Mouse (Mus musculus) brain, embryonic 14.5 days (tissue): Measurements from ENCODE around the gene Tspan10. TPM values are rescaled to one million over a fixed set of nuclear protein-coding genes. Genes with fewer than 3 reads are reported as not detected.
A peak's percentile ranks its signal among the peaks of the same experiment; 100 is the strongest.

Experiments
- DNase-seq: peaks from one replicate; pipeline ENCODE4 v3.0.0-alpha.2; 2011; ENCODE audit warnings: low read depth
- CTCF ChIP-seq: fragments of 200-500 bp; IDR thresholded peaks from 2 replicates; pipeline ENCODE4 v1.5.1; 2012; ENCODE audit warnings: inconsistent platforms, mild to moderate bottlenecking, moderate library complexity, borderline replicate concordance; ENCODE audit not compliant: insufficient read depth, insufficient read length; ENCODE audit errors: extremely low read depth
- POLR2A ChIP-seq: fragments of 200-500 bp; IDR thresholded peaks from 2 replicates; pipeline ENCODE4 v1.6.1; 2012; ENCODE audit warnings: mild to moderate bottlenecking, inconsistent platforms, borderline replicate concordance; ENCODE audit not compliant: poor library complexity, insufficient read depth, insufficient read length, severe bottlenecking; ENCODE audit errors: extremely low read depth
- polyA plus RNA-seq: library from polyadenylated mRNA; depleted of rRNA; stranded (reverse); fragments of >200 nt; gene quantifications from 2 replicates; pipeline ENCODE4 v1.2.3, GENCODE M21; 2012

Tspan10 gene
- polyA plus RNA-seq, 1 experiment: 0.04 TPM

GRCm38 (mm10) chr11:120463536-120463935 is 21.1 kb downstream of the Tspan10 start:
- TF ChIP-seq POLR2A (no peak), CTCF (no peak)
- no peak for DNase-seq

GRCm38 (mm10) chr11:120464365-120464764 is 21.9 kb downstream of the Tspan10 start:
- TF ChIP-seq CTCF (no peak), POLR2A (no peak)
- no peak for DNase-seq

DNA sequence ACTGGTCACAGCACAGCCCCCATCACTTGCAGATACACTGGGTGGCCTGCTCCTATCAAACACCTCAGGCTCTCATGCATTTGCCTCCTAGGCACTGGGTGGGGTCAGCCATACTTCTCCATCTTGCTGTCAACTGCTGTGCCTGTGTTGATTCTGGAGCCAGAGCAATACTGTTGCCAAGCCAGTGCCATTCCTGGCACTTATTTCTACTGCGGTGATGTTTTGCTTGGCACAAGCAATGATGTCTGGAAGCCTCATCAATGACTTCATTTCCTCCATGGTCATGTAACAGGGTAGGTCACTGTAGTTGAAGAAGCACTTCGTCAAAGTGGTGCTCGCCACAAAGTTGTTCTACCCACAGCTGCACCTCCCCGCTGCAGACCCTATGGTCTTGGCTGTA is 23.1 kb downstream of the Tspan10 start:
- TF ChIP-seq CTCF (no peak), POLR2A (no peak)
- no peak for DNase-seq

GRCm38 (mm10) chr11:120467051-120467735 is 24.7 kb downstream of the Tspan10 start, which contains the start of gene Arl16:
Arl16 (minus strand) TSS chr11:120467607.
- DNase-seq: peak; percentile 100
- TF ChIP-seq POLR2A: peak; percentile 92; the same call in 1 of the 2 replicates
- TF ChIP-seq CTCF: no peak

DNA sequence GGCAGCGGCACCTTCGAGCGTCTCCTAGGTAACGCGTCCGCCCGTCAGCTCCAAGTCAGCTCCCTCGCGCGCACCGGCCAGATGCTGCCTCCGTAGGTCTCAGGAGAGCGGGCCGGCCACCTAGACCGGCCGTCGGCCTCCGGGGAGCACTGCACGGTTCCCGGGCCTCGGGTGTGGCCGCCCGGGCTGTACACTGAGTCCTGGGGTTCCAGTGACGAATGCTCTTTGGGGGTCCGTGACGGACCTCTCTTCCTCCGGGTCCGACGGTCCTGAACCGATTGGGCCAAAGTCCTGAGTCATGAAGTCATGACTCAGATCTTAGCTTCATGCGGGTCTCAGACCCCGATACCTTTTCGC is 25.3 kb downstream of the Tspan10 start:
- no peak for DNase-seq
- TF ChIP-seq CTCF (no peak), POLR2A (no peak)

DNA sequence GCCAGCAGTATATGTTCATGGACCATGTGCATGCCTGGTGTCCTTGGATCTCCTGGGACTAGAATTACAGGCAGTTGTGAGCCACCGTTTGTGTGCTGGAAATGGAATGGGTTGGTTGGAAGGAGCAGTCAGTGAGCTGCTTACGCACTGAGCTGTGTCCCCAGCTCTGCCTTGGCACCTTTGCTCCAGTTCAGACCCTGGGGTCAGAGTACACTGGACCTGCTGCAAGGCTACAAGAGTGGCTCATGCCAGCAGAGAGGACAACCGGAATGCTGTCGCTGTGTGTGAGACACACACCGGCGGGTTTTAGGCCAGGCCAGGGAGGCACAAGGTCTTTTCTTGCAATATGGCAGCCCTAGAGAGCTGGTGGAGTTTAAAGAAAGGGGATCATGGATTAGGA is 29.6 kb downstream of the Tspan10 start:
- no peak for DNase-seq
- TF ChIP-seq POLR2A (no peak), CTCF (no peak)

GRCm38 (mm10) chr11:120483448-120483934 is 41.0 kb downstream of the Tspan10 start:
- TF ChIP-seq POLR2A (no peak), CTCF (no peak)

DNA sequence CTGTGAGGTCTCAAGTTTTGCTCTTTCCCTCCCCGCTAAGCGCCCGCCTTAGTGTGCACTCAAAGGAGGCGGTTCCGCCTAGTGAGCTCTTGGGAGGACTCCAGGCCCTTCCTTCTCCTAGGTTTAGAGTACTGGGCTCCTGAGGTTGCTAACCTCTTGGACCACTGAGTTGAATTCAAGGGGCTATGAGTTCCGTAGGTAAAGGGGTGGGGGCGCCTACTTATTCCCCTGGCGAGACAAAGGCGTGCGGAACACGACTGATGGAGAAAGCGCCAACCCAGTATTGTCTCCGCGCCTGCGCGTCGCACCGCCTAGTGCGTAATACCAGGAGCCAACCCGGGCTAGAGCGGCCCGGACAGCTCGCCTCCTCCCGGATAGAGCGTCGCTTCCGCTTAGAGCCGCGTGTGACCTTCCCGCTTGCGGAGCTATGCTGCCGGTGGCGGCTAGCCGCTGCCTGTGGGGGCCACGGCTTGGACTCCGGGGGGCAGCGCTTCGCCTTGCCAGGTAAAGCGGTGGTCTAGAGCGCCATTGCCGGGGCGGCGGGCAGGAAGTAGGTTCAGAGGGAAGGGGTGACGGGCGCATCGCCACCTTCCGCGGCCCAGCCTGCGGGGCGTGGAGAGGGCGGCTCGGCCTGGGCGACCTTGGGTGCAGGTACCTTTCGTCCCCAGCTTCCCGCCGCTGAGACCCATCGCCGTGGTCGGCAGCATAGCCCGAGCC is 42.0 kb downstream of the Tspan10 start, which contains the start of gene Mrpl12:
Gene Mrpl12, plus strand, starts transcription at position 349 of the 717 bp plus-strand sequence.
- TF ChIP-seq POLR2A: peak; percentile 83; the same call in 1 of the 2 replicates
- TF ChIP-seq CTCF: no peak
- peak; percentile 99 for DNase-seq

More at GRCm38 (mm10) chr11:120483448-120483934, 41.0 kb downstream of the Tspan10 start:
- no peak for DNase-seq

GRCm38 (mm10) chr11:120485251-120485650 is 42.8 kb downstream of the Tspan10 start:
- TF ChIP-seq POLR2A (no peak), CTCF (no peak)
- no peak for DNase-seq

DNA sequence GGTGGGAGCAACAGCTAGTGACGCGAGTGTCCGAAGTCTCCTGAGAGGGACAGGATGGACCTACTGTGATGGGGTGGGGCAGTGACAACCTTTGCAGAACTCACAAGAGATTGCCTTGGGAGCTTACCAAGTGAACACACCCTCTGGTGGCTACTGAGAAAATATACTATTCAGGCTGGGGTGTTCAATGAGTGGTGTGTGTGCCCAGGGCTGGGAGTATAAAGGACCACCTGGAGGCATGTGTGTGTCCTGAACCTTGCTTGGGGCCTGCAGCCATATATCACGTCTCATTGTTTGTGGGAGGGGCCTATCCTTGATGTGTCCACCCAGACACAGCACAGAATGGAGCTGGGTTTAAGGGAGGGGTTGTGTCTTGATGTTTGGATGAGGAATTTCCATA is 46.1 kb downstream of the Tspan10 start:
- DNase-seq: no peak
- TF ChIP-seq POLR2A (no peak), CTCF (no peak)

- DNase-seq: peak; percentile 91
- no peak for TF ChIP-seq POLR2A
- peak; percentile 88 for TF ChIP-seq CTCF
Measured at GRCm38 (mm10) chr11:120489054-120489761, 46.8 kb downstream of the Tspan10 start.
